Mouse (Mus musculus) liver, postnatal 0 days (tissue): Measurements from ENCODE around the gene D430041D05Rik.

Experiments
- CTCF ChIP-seq: sonication (generic); IDR thresholded peaks from 2 replicates; pipeline ENCODE4 v1.5.1; 2016; ENCODE audit warnings: antibody characterized with exemption, low read depth
- EP300 ChIP-seq: IDR thresholded peaks from 2 replicates; pipeline ENCODE4 v1.6.1; 2016; ENCODE audit warnings: antibody characterized with exemption, low read depth, mild to moderate bottlenecking

DNA sequence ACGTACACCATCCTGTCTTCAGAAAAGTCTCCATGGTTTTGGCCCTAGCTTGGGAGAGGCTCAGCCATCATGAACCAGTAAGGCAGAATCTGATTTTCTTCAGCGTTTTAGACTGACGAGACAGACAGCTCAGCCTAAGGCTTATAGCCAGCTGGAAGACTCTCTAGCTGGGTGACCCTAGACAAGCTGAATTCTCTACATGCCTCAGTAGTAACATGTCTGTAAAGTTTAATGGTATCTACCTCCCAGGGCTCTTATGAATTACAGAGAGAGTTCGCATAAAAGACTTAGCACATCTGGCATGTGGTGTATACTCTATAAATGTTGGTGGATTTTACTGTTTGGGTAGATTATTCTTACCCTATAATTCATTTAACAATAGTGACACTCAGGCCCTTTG is 78.1 kb downstream of the D430041D05Rik start:
- TF ChIP-seq CTCF (no peak), EP300 (no peak)
